Mouse (Mus musculus) heart, adult 9 months (tissue): ENCODE measurements around the gene Tbc1d30.
A peak's percentile ranks its signal among the peaks of the same experiment; 100 is the strongest.

Experiments used
- DNase-seq, 2 experiments: peaks; one replicate each; pipeline ENCODE4 v3.0.0; 2022; ENCODE audit warnings: low spot score in 2 of 2

The Tbc1d30 gene

DNA sequence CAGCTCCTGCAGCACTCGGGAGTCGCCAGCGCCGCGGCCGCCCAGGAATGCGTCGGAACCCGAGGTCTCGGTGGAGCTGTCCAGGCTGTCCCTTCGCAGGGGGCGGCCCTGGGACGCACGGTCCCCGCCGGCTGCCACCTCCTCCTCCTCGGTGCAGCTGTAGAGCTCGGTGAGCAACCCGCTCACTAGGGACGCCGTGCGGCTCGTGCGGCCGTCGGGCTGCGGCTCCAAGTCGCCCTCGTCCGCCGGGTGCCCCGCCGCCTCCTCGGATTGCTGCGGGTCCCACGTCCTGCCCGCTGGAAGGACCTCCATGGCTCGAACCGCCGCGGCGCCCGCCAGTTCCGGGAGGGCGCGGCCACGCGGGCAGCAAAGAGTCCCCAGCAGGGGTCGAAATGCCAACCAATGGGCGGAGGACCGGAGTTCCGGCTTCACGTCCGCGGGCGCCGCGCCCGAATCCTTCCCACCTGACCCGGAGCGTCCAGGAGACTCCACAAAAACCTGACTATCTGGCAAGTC is at the start of gene Tbc1d30:
TSS of gene Tbc1d30 (minus strand) at position 213 of the 516 bp plus-strand sequence.
- peak; percentile 66 to 69 for DNase-seq

- no peak for DNase-seq
Measured at GRCm38 (mm10) chr10:121398599-121398998, 47.5 kb upstream of the Tbc1d30 start.

DNA sequence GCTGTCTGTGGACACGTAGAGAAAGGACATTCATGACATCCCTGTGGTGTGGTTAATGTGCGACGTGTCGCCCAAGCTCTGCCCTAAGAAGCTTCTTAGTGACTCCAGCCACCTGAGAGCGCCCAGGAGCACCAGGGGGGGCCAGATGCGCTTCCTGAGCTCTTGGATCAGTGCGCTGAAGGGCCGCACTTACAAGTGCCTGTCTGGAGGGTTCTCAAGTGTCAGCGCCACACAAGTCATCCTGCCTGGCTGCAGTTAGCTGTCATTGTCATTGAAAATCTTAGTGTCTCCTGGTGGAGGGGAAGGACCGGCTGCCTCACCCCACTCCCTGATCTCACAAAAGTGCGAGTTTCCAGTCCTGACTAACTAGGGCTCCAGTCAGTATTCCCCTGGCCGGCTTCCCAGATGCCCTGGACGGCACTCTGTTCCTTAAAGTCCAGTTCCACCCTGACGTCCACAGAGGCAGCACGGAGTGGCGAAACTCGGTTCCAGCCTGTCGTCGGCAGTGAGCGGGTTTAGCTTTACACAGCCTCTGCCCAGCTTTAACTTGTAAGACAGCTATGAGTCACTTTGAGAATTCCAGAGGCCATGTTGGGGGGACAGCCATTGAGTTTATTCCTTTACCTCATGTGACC is 44.6 kb upstream of the Tbc1d30 start:
- no peak for DNase-seq

- DNase-seq = no peak
Measured at GRCm38 (mm10) chr10:121394789-121395325, 43.8 kb upstream of the Tbc1d30 start.

DNA sequence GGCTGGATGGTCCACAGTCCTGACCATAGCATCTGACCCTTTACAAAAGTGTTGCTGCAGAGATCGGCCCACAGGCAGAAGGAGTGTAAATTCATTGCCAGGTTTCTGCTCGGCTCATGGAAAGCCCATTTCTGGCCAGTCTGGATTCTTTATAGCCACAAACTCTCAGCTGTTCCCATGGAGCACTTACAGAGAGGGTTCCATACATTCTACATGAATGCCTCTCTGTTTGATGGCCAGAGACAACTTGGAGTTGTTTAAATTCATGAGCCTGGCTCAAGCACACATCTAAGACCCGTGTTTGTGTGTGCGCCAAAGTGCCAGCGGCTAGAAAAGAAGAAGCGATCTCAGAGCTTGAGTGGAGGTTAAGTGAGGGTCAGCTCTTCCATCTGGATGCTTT is 43.2 kb upstream of the Tbc1d30 start:
- DNase-seq = no peak

DNA sequence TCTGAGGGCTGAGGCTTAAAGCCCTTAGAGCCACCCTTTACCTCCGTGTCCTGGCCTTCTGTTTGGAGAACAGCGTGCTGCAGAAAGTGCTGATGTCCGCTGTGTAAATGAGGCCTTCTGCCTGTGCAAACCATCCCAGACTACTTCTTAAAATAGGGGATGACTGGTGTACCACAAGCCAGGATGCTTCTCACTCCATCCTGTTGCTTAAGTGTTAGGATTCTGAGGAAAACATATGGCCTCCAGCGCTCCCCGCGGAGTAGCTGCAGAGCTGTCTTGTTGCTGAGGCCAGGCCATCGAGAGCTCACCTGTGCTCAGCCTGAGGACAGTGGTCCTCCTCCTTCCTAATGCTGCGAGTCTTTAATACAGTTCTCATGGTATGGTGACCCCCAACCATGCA is 40.8 kb upstream of the Tbc1d30 start:
- no peak for DNase-seq

- no peak for DNase-seq
Measured at GRCm38 (mm10) chr10:121390602-121391001, 39.5 kb upstream of the Tbc1d30 start.

- DNase-seq = no peak
Measured at GRCm38 (mm10) chr10:121386347-121386746, 35.3 kb upstream of the Tbc1d30 start.

DNA sequence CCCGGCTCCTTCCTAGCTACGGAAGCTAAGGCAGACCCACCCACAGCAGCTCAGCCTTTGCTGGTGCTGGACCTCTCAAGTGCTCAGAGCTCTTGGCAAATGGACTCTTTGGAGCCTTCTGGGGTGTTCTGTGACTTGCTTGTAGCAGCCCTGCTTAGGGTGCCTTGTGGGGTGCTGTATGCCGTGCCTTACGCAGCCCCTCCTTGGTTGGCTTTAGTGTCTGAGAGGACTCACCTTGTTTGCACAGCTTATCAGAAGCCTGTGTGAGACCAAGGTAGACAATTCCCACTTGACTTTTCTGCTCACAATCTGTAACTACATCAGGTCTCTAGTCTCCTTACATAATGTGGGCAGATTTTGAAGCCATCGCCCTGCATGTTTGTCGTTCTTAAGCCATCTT is 34.6 kb upstream of the Tbc1d30 start:
- no peak for DNase-seq

DNA sequence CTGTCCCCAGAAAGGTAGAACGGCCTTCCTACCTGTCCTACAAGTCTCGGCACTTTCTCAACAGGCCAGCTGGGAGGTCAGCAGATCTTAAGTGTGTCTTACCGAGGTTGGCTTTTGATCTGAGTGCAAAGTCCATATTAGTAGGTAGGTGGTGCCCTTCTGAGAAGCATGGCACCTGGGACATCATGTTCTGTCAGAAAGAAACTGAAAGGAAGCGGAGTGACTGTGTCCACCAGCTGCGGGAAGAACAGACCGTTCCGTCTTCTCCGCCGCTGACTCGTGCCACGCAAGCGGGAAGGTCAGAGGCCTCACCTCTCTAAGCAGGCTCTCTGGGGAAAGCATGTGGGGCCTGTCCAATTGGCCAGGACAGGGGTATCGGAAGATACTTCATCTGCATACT is 33.6 kb upstream of the Tbc1d30 start:
- no peak for DNase-seq

DNA sequence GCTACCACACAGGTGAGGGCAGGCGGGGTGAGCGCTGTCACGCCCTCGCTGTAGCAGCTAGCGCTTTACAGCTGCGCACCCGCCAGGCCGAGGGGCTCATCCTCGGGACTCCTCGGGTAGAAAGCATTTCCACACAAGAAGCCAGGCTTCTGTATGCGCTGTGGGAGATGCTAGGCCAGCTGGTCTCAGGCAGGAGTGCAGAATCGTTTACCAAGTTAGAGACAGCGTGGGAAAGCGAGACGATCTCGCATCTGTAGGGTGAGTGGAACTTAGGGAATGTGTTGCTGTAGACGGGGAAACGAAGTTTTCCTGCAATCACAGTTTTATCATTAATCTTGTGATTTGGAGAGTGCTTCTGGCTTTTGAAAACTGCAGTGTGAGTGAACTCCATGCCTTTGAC is 30.2 kb upstream of the Tbc1d30 start:
- no peak for DNase-seq

DNA sequence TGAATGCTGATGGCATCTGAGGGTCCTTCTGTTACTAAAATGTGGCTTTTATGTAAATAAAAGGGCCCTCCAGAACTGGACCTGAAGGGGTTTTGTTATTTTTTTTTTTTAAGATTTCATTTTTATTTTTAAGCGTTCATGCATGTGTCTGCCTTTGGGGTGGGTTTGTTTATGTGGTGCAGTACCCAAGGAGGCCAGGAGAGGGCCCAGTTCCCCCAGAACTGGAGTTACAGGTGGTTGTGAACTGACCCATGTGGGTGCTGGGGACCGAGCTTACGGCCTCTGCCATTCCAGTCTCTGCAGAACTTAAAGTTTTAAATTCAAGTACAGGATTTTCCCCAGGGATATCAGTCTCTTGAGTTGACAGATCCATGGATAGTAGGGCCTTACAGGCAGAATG is 28.3 kb upstream of the Tbc1d30 start:
- DNase-seq = no peak

GRCm38 (mm10) chr10:121376530-121377271 is 25.6 kb upstream of the Tbc1d30 start:
- DNase-seq = no peak

DNA sequence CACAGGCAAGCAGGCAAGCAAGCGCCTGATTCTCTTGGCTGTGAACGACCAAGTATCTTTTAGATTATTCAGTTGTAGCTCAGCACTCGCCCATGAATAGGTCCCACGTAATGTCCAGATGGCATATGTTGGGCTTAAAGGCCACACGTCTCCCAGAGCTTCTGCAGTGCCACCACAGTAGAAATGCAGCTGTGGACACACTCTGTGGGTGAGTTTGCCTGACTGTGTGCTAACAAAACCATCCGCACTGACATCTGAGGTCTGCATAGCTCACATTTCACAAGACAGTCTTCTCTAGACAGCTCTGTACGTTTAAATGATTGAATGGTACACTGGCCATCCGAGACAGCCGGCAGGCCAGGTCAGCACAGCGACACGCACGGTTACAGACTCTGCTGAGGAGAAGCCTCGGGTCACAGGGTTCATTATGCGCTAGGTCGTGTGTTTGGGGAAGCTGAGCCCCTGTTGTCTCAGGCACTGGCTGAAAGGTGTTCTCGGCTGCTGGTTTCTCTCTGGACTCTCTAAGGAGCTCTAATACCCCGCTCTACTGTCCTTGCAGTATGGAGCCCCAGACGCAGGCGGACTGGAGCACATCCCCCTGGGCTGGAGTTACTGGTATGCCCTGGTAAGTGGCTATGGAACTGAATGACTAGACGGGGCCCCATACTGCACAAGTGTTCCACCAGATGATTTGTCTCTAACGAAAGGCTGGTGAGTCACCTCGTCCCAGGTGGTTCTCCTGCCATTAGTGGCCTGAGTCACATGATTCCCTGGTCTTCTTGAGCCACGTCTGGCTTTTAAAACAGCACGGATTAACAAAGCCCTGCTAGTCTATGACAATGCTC is 24.8 kb upstream of the Tbc1d30 start:
- no peak for DNase-seq

DNA sequence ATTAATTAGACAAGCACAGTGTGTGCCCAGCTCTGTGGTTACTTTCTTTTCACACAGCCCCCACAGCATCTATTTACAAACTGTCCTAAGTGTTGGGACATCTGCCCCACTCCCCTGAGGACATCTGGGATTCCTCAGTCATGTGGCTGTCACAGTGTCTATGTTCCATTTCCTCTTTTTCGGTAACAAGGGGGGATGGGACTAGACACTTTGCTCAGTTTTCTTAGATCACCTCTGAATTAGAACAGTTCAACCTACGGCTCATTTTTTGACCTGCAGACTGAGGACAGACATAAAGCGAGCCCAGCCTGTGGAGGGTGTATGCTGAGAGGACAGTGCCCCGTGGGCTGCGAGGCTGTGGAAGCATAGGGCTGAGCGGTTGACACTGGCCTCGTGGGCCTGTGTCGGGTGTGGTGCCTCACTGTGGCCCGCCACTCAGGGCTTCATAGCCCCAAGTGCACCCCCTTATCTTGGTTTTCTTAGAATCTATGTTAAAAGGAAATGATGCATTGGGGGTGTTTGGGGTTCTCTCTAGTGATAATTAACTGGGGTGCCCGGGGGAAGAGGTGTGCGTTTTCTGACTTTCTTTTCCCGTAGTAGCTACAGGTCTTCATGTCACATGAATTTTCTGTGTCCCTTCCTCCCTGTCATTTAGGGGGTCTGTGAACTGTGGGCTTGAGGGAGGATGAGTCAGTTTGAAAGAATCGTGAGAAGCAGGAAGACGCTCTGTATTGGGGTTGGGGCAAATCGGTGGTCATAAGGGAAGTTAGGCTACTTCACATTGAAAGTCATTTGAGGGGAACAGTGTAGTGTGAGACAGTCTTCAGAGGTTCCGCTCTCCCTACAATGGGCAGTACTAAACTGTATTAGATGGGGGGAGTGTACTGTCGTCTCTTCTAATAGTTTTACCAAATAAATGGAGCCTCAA is 23.9 kb upstream of the Tbc1d30 start:
- DNase-seq = peak in 1 of 2 experiments; percentile 42

GRCm38 (mm10) chr10:121374013-121374412 is 22.9 kb upstream of the Tbc1d30 start:
- DNase-seq = no peak

GRCm38 (mm10) chr10:121370777-121371176 is 19.7 kb upstream of the Tbc1d30 start:
- DNase-seq = no peak

DNA sequence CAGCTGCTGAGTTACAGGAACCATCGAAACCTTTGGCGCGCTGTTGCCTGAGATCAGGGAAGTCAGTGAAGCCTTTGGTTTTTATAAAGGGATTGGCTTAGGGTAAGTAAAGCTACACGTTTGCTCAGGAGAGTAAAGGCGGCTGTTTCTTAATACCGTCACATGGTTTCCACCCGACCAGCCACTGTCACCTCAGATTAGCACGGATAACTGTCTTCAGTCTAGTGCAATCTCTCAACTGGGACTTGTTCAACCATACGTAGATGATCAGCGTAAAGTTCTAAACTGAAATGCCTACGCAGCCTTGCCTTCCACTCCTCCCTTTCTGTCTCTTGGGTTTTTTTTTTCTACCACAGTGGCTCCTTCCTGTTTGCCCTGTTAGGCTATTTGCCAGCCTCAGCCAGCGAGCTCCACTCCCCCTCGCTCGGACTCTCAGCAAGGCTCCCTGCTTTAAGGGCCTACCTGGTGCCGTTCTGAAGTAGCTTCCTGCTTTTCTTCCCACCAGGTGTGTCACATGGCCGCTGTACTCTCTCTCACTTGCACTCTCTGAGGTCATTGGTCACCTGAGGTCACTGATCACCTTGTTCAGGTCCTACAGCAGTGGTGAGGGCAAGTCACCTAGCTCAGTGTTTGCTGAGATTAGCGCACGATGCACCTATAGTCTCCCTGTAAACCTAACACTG is 17.8 kb upstream of the Tbc1d30 start:
- no peak for DNase-seq

DNA sequence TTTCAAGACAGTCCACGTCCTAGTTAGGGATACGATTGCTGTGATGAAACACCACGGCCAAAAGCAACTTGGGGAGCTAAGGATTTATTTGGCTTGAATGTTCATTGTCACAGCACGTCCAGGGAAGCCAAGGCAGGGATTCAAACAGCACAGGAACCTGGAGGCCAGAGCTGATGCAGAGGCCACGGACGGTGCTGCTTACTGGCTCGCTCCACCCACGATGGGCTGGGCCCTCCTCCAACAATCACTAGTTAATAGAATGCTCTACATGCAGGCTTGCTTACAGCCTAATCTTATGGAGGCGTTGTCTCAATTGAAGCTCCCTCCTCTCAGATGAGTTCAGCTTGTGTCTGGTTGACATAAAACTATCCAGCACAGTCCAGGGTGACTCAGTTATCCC is 16.7 kb upstream of the Tbc1d30 start:
- no peak for DNase-seq

GRCm38 (mm10) chr10:121367271-121367670 is 16.2 kb upstream of the Tbc1d30 start:
- DNase-seq = no peak
